Mouse (Mus musculus) liver, embryonic 14.5 days (tissue): ENCODE results near the gene Hmcn1.

Experiments used
- CTCF ChIP-seq: IDR thresholded peaks from 2 replicates; pipeline ENCODE4 v1.5.1; 2016; ENCODE audit warnings: antibody characterized with exemption, low read depth, control low read depth
- EP300 ChIP-seq: IDR thresholded peaks from 2 replicates; pipeline ENCODE4 v1.6.1; 2016; ENCODE audit warnings: antibody characterized with exemption, low read depth

DNA sequence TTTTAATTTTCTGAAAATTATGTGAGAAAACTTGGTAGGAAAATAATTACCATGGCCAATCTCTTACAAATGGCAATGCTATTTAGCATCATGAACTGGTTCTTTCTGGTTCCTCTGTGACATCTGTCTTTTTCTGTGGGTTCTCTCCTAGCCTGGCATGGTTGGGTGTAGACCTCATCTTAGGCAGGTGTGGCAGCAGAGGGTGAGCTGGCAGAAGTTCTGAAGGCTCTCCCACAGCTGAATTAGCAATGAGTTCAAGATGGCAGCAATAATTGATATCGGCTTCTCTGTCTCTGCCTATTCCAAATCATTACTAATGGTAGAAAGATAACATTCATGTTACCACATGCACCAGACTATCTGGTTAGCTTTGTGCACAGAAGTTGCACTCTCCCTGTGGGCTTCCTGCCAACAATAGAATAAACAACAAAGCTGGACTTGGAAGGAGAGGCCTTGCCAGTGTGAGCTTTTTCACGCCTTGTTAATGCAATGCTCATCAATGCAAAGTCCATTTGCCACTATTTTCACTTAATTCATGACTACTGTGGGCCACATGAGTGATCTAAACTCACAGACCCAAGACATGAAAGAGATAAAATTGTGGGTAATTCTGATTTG lies 26.1 kb upstream of the Hmcn1 start:
- no peak for TF ChIP-seq CTCF
- TF ChIP-seq EP300, result no peak
